Mouse (Mus musculus) forebrain, embryonic 14.5 days (tissue): ENCODE results near the gene Gbe1. TPM values are rescaled to one million over a fixed set of nuclear protein-coding genes. Genes with fewer than 3 reads are reported as not detected.
A peak's percentile ranks its signal among the peaks of the same experiment; 100 is the strongest.

Experiments used
- ATAC-seq: fragments of 200-750 bp; cut with Nextera tagmentation; 2 replicates; pipeline ENCODE4 v1.8.0; 2017; ENCODE audit warnings: mild to moderate bottlenecking, moderate library complexity
- DNase-seq: peaks from one replicate; pipeline ENCODE4 v3.0.0-alpha.2; 2015; ENCODE audit warnings: low spot score
- H3K27ac ChIP-seq: fragments of 300-500 bp; sonication (generic); 2 replicates; pipeline ENCODE4 v1.5.1; 2014; ENCODE audit warnings: low read depth, mild to moderate bottlenecking, control low read depth, low read length, moderate library complexity
- H3K27me3 ChIP-seq: fragments of 300-500 bp; sonication (generic); replicated peaks from 2 replicates; pipeline ENCODE4 v1.6.1; 2014; ENCODE audit warnings: low read length, control low read depth, mixed read lengths; ENCODE audit not compliant: control insufficient read depth, insufficient read depth
- H3K36me3 ChIP-seq: fragments of 300-500 bp; sonication (generic); 2 replicates; pipeline ENCODE4 v1.6.1; 2014; ENCODE audit warnings: low read length, control low read depth; ENCODE audit not compliant: control insufficient read depth, insufficient read depth
- H3K4me1 ChIP-seq: fragments of 300-500 bp; sonication (generic); 2 replicates; pipeline ENCODE4 v1.6.1; 2014; ENCODE audit warnings: antibody characterized with exemption, low read length, control low read depth; ENCODE audit not compliant: control insufficient read depth, insufficient read depth
- H3K4me2 ChIP-seq: fragments of 300-500 bp; sonication (generic); 2 replicates; pipeline ENCODE4 v1.6.1; 2014; ENCODE audit warnings: mild to moderate bottlenecking, control low read depth, low read length
- H3K4me3 ChIP-seq: fragments of 300-500 bp; sonication (generic); 2 replicates; pipeline ENCODE4 v1.5.1; 2014; ENCODE audit warnings: low read depth, low read length, control low read depth
- H3K9ac ChIP-seq: fragments of 300-500 bp; sonication (generic); 2 replicates; pipeline ENCODE4 v1.6.1; 2014; ENCODE audit warnings: mild to moderate bottlenecking, low read length, control low read depth, moderate library complexity
- H3K9me3 ChIP-seq: fragments of 300-500 bp; sonication (generic); replicated peaks from 2 replicates; pipeline ENCODE4 v1.6.1; 2016; ENCODE audit warnings: low read length, control low read depth, mixed read lengths; ENCODE audit not compliant: control insufficient read depth
- WGBS: fragments of 180-500 bp; shearing (Covaris S2); extraction: QIAGEN DNeasy Blood & Tissue Kit; methylation state at CpG from one replicate; pipeline ENCODE4 v1.1.7; 2014; 5-methylcytosine and 5-hydroxymethylcytosine counted together
- polyA plus RNA-seq: library from polyadenylated mRNA; unstranded; fragments of >200 nt; fragmentation: Nextera tagmentation; extraction: Ambion mirVana; gene quantifications from 2 replicates; pipeline ENCODE4 v1.2.1, GENCODE M21; 2014

The Gbe1 gene
- polyA plus RNA-seq, 1 experiment from 2014 or later: 13.7 TPM

DNA sequence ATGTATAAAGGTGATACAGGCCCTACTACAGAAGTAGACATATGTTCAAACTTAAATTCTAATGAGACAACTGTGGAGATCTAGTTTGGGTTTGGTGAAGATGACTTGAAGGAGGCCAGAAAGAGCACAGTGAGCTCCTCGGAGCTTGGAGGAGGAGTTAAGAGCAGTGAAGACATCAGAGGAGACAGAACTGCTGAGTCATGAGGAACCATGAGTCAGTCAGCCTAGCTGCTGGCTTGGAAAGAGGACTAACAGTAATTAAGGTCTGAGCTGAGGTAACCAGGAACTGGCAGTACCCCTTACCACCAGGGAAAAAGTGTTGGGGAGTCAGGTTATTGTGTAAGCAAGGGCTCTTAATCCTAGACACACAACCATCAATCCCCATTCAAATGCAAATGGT lies 192.7 kb downstream of the Gbe1 start:
- no peaks in the 10 kb centered on the region for H3K27me3 ChIP-seq
- no peak overlapping the region for H3K4me3 ChIP-seq
- ATAC-seq (no peak), DNase-seq (no peak)
- H3K36me3 ChIP-seq: no peaks in the 10 kb centered on the region
- H3K27ac ChIP-seq: no peak overlapping the region
- no peak overlapping the region for H3K4me2 ChIP-seq
- no peak overlapping the region for H3K9ac ChIP-seq
- WGBS: 79% methylated on average over 1 of the region's 1 CpGs
- H3K9me3 ChIP-seq: no peaks in the 10 kb centered on the region
- H3K4me1 ChIP-seq: no peaks in the 10 kb centered on the region

- H3K9ac ChIP-seq: no peak overlapping the region
- 95% methylated on average over 3 of the region's 3 CpGs for WGBS
- H3K27ac ChIP-seq: no peak overlapping the region
- H3K36me3 ChIP-seq: no peaks in the 10 kb centered on the region
- ATAC-seq (no peak), DNase-seq (no peak)
- H3K4me2 ChIP-seq: no peak overlapping the region
- H3K4me3 ChIP-seq: no peak overlapping the region
- H3K4me1 ChIP-seq: no peaks in the 10 kb centered on the region
- H3K9me3 ChIP-seq: no peaks in the 10 kb centered on the region
- no peaks in the 10 kb centered on the region for H3K27me3 ChIP-seq
These were observed 197.2 kb downstream of the Gbe1 start for GRCm38 (mm10) chr16:70510938-70511337.

GRCm38 (mm10) chr16:70522861-70523260 lies 209.1 kb downstream of the Gbe1 start:
- WGBS: 27% methylated on average over 2 of the region's 2 CpGs
- H3K4me2 ChIP-seq: no peak overlapping the region
- no peak overlapping the region for H3K9ac ChIP-seq
- H3K4me1 ChIP-seq: peaks cover 4% of the 10 kb centered on the region; the same call in 1 of the 2 replicates
- no peaks in the 10 kb centered on the region for H3K9me3 ChIP-seq
- DNase-seq: no peak
- peak; percentile 32; the same call in 1 of the 2 replicates for ATAC-seq
- H3K36me3 ChIP-seq: no peaks in the 10 kb centered on the region
- H3K4me3 ChIP-seq: no peak overlapping the region
- no peaks in the 10 kb centered on the region for H3K27me3 ChIP-seq
- H3K27ac ChIP-seq: no peak overlapping the region

- no peak overlapping the region for H3K27ac ChIP-seq
- no peak overlapping the region for H3K9ac ChIP-seq
- peaks cover 4% of the 10 kb centered on the region; the same call in 1 of the 2 replicates for H3K4me1 ChIP-seq
- ATAC-seq (peak; percentile 27; the same call in 1 of the 2 replicates), DNase-seq (peak; percentile 50)
- no peaks in the 10 kb centered on the region for H3K9me3 ChIP-seq
- no peaks in the 10 kb centered on the region for H3K27me3 ChIP-seq
- no peaks in the 10 kb centered on the region for H3K36me3 ChIP-seq
- WGBS: 18% methylated on average over 8 of the region's 8 CpGs
- no peak overlapping the region for H3K4me2 ChIP-seq
- no peak overlapping the region for H3K4me3 ChIP-seq
These were observed 209.8 kb downstream of the Gbe1 start for GRCm38 (mm10) chr16:70523566-70523965.

- 85% methylated on average over 4 of the region's 4 CpGs for WGBS
- Histone ChIP-seq H3K27ac (no peak overlapping the region), H3K4me2 (no peak overlapping the region), H3K27me3 (no peaks in the 10 kb centered on the region), H3K36me3 (no peaks in the 10 kb centered on the region), H3K9ac (no peak overlapping the region), H3K4me3 (no peak overlapping the region), H3K4me1 (peaks cover 4% of the 10 kb centered on the region; the same call in 1 of the 2 replicates), H3K9me3 (no peaks in the 10 kb centered on the region)
- no peak for ATAC-seq
- no peak for DNase-seq
These were observed 210.5 kb downstream of the Gbe1 start for GRCm38 (mm10) chr16:70524273-70524672.

GRCm38 (mm10) chr16:70527224-70527623 lies 213.5 kb downstream of the Gbe1 start:
- Histone ChIP-seq H3K36me3 (no peaks in the 10 kb centered on the region), H3K4me2 (no peak overlapping the region), H3K9ac (no peak overlapping the region), H3K27ac (no peak overlapping the region), H3K27me3 (no peaks in the 10 kb centered on the region), H3K4me1 (peaks cover 4% of the 10 kb centered on the region; the same call in 1 of the 2 replicates), H3K4me3 (no peak overlapping the region), H3K9me3 (no peaks in the 10 kb centered on the region)
- ATAC-seq: peak; percentile 60; the same call in 1 of the 2 replicates
- DNase-seq: peak; percentile 46
- 59% methylated on average over 8 of the region's 8 CpGs for WGBS

DNA sequence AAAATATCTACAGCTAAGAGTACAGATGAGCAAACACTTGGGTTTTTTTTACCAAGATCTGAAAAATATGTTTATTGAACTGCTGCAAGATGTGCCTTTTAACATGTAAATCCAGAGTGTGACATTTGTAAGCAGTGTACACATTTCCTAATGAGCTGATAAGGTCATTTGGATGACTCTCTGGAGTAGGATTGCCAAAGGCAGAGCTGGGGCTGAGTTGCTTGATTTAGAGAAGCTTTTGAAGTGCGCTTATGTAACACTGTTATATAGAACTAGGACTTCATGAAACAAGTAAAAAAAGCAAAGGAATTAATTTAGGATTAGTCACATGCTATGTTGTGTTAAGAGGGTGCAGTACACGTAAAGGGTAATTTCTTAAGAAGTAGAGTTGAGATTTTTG lies 221.5 kb downstream of the Gbe1 start:
- Histone ChIP-seq H3K9ac (no peak overlapping the region), H3K9me3 (no peaks in the 10 kb centered on the region), H3K4me2 (no peak overlapping the region), H3K4me1 (no peaks in the 10 kb centered on the region), H3K27ac (no peak overlapping the region), H3K27me3 (no peaks in the 10 kb centered on the region), H3K36me3 (no peaks in the 10 kb centered on the region), H3K4me3 (no peak overlapping the region)
- ATAC-seq: no peak
- DNase-seq: no peak
- 91% methylated on average over 2 of the region's 2 CpGs for WGBS

DNA sequence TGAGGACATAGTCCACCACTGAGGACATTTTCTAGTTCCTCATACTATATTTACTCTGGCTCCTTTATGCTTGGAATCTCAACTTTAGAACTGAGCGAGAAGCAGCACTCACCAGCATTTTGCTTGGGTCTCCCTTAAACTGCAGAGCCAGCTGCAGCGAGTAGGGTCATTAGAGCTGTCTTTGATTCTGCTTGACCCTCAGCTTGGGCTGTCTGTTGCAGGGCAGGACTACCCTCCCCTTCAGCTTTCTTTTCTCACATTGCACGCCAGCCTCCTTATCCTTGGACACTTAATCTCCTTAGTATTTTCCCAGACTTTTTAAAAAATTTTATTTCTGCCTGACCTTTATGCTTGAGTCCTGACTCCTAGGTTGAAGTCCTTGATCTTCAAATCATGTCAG lies 237.1 kb downstream of the Gbe1 start:
- Histone ChIP-seq H3K27ac (no peak overlapping the region), H3K4me1 (no peaks in the 10 kb centered on the region), H3K36me3 (no peaks in the 10 kb centered on the region), H3K4me2 (no peak overlapping the region), H3K9ac (no peak overlapping the region), H3K9me3 (no peaks in the 10 kb centered on the region), H3K27me3 (no peaks in the 10 kb centered on the region), H3K4me3 (no peak overlapping the region)
- WGBS: 59% methylated on average over 3 of the region's 3 CpGs
- no peak for DNase-seq
- ATAC-seq: no peak

DNA sequence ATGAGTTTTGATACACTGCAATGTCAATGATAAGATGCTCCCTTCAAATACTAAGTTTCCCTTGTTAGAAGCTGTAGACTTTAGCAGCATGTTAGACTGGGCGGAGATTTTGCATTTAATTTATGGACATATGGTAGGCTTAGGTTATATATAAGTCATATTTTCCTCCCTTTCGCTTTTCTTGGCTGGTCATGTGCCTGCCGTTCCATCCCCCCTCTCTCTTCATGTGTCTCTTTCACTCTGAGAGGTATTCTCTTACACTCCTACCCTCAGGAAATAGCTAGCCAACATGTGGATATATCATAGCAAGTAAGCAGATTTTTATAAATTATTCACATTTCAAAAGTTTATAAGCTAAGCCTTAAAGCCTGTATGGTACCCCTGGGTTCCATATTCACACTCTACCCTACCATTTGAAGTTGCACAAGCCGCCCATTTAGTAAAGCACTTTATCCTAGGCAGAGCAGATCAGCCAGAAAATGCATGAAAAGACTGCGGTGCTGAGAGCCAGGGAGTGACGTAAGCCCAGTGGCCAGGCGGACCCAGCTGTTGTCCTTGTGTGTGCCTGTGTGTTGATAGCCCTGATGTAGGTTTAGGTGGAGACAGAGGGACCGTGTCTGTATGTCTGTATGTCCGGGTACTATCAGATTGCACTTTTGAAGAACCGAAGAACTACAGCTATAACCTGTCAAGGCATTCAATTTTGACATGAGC lies 248.0 kb downstream of the Gbe1 start:
- Histone ChIP-seq H3K4me1 (no peaks in the 10 kb centered on the region), H3K9ac (no peak overlapping the region), H3K4me2 (no peak overlapping the region), H3K36me3 (no peaks in the 10 kb centered on the region), H3K4me3 (no peak overlapping the region), H3K27ac (no peak overlapping the region), H3K27me3 (no peaks in the 10 kb centered on the region), H3K9me3 (no peaks in the 10 kb centered on the region)
- no peak for ATAC-seq
- 84% methylated on average over 10 of the region's 10 CpGs for WGBS
- DNase-seq: peak; percentile 16
